Mouse (Mus musculus) cerebellum, adult 9-11 months (tissue): ENCODE results near the gene Borcs7.

Experiments used
- DNase-seq: peaks from one replicate; pipeline ENCODE4 v3.0.0; 2022

Borcs7 gene

GRCm38 (mm10) chr19:46689460-46690372, at the start of gene Borcs7:
Gene Borcs7 (plus strand): TSS chr19:46689906.
- peak; percentile 90 for DNase-seq

DNA sequence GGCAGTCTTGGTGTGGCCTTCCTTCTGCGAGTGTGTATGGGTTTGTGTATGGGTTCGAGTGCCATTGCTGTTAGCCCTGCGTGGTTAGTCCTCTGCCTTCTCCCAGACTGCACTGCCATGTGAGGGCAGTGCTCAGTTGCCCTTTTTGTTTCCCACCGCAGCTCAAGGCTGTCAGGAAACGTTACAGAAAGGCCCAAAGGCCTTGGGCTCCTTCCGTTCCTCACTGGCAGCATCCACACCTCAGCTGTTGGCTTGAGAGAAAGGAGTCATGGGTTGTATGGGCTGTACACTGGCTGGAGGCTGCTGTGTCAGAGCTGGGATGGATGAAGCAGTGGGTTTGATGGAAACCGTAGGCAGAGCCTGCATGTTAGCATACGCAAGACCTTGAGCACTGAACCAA, 48.9 kb upstream of the Borcs7 start:
- no peak for DNase-seq

DNA sequence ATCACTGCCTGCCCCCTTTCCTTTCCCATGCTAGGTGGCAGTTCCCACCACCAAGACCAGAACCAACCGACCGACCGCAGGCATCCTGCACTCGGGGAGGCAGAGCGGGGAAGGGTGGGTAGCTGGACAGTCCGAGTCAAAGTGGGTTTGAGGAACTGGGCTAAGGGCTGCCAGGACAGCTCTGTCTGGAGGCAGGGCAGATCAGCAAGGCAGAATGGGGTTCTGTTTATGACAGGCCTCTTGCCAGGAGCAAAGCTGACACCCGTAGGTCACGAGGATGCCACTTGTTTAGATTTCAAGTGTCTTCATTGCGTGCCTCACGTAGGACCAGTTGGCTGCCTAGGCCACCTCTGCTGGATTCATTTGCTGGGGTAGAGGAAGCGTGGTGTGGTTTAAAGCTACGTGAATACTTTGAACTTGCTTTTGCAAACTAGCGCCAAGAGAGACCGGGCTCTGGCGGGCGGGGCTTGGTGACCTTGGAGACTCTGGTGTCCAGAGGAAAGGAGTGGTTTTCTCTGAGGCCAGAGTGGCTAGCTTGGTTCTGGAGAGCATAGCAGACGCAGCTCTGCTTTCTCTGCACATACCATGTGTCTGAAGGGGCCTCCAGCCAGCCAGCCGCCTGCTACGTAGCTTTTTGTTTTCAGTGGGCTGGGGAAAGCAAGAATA, 48.2 kb upstream of the Borcs7 start:
- DNase-seq, result no peak

DNA sequence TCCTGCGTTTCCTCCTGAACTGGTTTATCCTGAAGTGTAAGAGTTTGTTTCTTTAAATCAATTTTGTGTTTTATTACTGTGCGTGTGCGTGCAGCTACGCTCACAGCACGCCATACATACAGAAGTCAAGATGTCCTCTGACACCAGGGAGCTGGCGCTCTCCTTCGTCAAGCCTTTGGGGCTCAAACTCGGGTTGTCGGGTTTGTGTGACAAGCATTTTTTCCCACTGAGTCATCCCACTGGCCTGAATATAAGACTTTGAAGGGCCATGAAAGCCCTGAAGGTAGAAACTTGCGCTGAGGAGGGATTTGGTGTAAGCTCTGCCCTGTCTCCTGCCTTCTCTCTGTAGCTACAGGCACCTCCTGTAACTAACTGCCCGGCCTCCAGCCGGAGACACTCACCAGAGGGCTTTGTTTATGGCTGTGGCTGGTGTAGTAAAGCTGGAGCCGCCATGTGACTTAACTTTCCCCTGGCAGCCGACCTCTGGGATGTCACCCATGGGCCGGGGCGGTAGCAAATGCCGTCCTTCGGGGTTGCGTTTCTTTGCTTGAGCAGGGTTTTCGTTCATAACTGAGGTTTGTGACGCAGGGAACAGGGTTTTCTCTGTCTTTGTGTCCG, 47.5 kb upstream of the Borcs7 start:
- no peak for DNase-seq

DNA sequence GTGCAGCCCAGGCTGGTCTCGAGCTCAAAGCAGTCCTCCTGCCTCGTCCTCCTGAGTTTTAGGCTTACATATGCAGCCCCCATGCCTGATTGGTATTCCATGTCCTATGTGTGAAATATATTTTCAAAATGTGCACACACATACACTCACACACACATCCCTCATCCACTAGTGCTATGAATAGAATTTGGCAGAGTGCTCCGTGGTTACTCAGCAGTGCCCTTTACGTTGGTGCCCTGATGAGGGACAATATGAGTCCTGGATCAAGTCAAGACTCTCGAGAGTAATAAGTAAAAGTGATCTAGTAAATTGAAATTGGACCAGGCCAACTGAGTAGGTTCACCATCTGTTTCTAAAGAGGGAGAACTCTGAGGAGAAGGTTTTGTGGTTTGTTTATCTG, 46.5 kb upstream of the Borcs7 start:
- DNase-seq, result no peak

GRCm38 (mm10) chr19:46644343-46644792, 45.3 kb upstream of the Borcs7 start:
- DNase-seq, result no peak

GRCm38 (mm10) chr19:46644793-46645602, 44.7 kb upstream of the Borcs7 start:
- no peak for DNase-seq

DNA sequence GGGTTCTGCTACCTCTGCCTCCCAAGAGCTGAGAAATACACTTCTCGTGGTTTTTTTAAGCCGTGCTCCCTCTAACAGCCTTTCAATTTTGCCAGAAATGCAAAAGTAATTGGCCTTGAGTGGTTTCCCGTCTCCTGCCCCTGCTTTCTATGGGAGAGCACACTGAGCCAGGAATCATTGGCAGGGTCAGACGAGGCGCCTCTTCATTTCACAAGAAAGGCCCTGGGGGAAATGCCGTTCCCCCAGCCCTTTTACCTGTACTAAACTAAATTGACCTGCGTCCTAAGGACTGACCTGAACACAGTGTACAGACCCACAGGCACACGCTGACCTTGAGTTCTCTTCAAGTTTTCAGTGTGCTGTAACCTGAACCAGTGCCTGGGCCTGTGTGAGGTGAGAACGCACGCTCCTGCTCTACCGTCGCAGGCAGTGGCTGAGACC, 43.6 kb upstream of the Borcs7 start:
- DNase-seq, result no peak

DNA sequence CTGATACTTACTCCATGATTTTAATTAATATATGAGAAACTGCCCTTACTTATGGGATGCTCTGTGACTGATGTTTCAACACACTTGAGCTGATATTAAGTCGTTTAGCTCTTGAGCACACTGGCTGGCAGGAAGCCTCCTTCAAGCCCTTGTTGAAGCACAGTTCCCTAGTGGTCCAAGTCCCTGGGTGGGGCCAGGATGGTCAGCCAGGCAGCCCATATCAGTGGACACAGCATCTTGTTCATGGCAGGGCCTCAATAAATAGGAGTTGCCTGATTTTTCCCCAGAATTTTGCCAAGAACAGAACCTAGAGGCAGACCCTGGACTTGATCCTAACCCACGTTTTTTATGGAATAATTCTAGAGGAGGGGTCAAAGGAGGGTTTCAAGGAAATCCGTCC, 42.5 kb upstream of the Borcs7 start:
- DNase-seq, result no peak

GRCm38 (mm10) chr19:46647850-46648249, 41.9 kb upstream of the Borcs7 start:
- DNase-seq, result no peak

DNA sequence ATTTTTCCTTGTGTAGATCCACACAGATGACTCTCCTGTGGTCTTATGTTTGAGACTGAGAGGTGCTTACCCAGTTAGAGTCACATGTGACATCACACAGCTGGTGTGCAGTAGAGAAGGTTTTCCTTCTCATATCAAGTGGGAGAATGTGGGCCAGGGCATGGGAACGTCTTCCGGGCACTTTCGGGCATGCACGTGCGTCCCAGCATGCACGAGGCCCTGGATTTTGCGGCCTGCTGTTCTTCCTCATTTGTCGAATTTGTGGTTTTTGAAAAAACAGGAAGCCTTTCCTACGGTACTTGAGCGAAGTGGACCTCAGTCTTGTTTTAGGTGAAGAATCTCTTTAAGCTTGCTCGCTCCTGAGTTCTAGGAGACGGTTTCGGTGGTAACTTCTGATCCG, 41.1 kb upstream of the Borcs7 start:
- no peak for DNase-seq

DNA sequence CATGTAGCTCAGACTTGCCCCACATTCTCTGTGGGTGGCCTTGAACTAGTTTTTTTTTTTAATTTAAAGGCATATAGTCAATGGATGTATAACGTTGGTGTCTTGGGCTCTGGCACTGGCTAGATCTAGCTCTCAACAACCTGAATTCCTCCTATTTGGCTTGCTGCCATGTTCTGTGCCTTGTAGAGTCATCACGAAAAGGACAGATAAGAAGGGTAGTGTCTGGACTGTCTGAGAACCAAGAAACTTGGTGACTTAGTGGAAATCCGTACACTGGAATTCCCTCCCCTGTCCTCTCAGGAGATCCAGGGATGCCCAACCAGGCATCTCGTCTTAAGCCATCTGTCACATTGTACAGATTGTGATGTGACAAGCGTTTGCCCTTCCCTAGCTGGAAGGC, 36.5 kb upstream of the Borcs7 start:
- no peak for DNase-seq

GRCm38 (mm10) chr19:46653616-46654235, 36.0 kb upstream of the Borcs7 start:
- DNase-seq, result no peak

GRCm38 (mm10) chr19:46655626-46656025, 34.1 kb upstream of the Borcs7 start:
- DNase-seq, result no peak

- DNase-seq, result no peak
These were observed 33.4 kb upstream of the Borcs7 start for GRCm38 (mm10) chr19:46656151-46656840.

GRCm38 (mm10) chr19:46657339-46658020, 32.2 kb upstream of the Borcs7 start:
- no peak for DNase-seq

- DNase-seq, result no peak
These were observed 31.4 kb upstream of the Borcs7 start for GRCm38 (mm10) chr19:46658348-46658747.

- no peak for DNase-seq
These were observed 30.9 kb upstream of the Borcs7 start for GRCm38 (mm10) chr19:46658851-46659250.

- DNase-seq, result no peak
These were observed 28.2 kb upstream of the Borcs7 start for GRCm38 (mm10) chr19:46661511-46661910.

- DNase-seq, result no peak
These were observed 27.5 kb upstream of the Borcs7 start for GRCm38 (mm10) chr19:46662214-46662613.

- no peak for DNase-seq
These were observed 26.9 kb upstream of the Borcs7 start for GRCm38 (mm10) chr19:46662784-46663183.
